Mouse (Mus musculus): ENCODE measurements around the gene Npb. TPM values are rescaled to one million over a fixed set of nuclear protein-coding genes. Genes with fewer than 3 reads are reported as not detected.
"Not testable (repeated sequence)": the region's sequence is repeated elsewhere in the genome, so short reads cannot be mapped to it uniquely, and the experiment has no call there.

Npb gene
- 2.7 and 3.6 TPM in 2 replicates for polyA plus RNA-seq (2015; fragmentation: Nextera tagmentation; extraction: Ambion mirVana)

DNA sequence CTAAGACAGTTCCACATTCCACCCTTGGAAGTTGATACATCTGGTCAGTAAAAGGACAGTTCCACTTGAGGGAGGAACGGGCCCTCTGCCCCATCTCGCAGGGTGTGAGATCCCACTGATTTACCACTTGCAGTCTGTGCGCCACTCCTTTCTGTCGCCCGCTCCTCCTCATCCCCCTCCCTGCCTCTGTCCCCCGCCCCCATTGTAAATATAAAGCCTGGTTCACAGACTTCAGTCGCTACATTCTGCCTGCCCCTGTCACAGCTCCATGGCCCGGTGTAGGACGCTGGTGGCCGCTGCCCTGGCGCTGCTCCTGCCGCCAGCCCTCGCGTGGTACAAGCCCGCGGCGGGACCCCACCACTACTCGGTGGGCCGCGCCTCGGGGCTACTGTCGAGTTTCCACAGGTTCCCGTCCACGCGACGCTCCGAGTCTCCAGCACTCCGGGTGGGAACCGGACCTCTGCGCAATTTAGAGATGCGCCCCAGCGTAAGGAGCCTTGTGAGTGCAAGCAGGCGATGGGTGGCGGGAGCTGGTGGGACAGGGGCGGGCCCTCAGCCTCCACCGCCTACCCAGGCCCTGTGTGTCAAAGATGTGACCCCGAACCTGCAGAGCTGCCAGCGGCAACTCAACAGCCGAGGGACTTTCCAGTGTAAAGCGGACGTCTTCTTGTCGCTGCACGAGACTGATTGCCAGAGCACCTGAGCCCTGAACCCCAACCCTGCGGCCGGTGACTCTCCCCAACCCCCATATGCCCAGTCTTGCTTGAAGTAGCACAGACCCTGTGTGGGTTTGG lies at the start of gene Npb:
Npb (plus strand) TSS at position 237 of the 794 bp plus-strand sequence.
- WGBS = 5% methylated on average over 45 of the region's 45 CpGs
- Histone ChIP-seq H3K36me3 (peaks cover 33% of the 10 kb centered on the region), H3K4me2 (replicated peaks) (peak within 1 kb of the TSS; percentile 79), H3K27ac (0 out of 2 replicates have a peak within 1 kb of the TSS, but pooled peaks have one; percentile 22), H3K9me3 (no peaks in the 10 kb centered on the region), H3K4me1 (replicated peaks) (peaks cover 21% of the 10 kb centered on the region), H3K27me3 (replicated peaks) (no peaks in the 10 kb centered on the region), H3K4me3 (replicated peaks) (peak within 1 kb of the TSS; percentile 34), H3K9ac (peak within 1 kb of the TSS; percentile 54)
- ATAC-seq = peak; percentile 42

DNA sequence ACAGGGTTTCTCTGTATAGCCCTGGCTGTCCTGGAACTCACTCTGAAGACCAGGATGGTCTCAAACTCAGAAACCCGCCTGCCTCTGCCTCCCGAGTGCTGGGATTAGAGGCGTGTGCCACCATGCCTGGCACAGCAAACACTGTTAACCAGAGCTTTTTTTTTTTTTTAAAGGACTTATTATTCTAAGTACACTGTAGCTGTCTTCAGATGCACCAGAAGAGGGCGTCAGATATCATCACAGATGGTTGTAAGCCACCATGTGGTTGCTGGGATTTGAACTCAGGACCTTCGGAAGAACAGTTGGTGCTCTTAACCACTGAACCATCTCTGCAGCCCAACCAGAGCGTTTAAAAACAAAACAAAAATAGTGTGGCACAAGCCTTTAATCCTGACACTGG lies 49.4 kb upstream of the Npb start:
- ATAC-seq; H3K27ac ChIP-seq; H3K4me1 ChIP-seq (replicated peaks); H3K9ac ChIP-seq; H3K4me2 ChIP-seq (replicated peaks); H3K4me3 ChIP-seq (replicated peaks); H3K27me3 ChIP-seq (replicated peaks); H3K9me3 ChIP-seq: not testable (repeated sequence)
- H3K36me3 ChIP-seq = peaks cover 39% of the 10 kb centered on the region
- WGBS = 90% methylated on average over 6 of the region's 6 CpGs

- 91% methylated on average over 13 of the region's 13 CpGs for WGBS
- no peaks in the 10 kb centered on the region for H3K4me1 ChIP-seq (replicated peaks)
- H3K4me2 ChIP-seq (replicated peaks) = no peak overlapping the region
- no peaks in the 10 kb centered on the region for H3K27me3 ChIP-seq (replicated peaks)
- H3K9ac ChIP-seq = no peak overlapping the region
- H3K27ac ChIP-seq = no peak overlapping the region
- peaks cover 60% of the 10 kb centered on the region for H3K36me3 ChIP-seq
- no peaks in the 10 kb centered on the region for H3K9me3 ChIP-seq
- H3K4me3 ChIP-seq (replicated peaks) = no peak overlapping the region
- ATAC-seq = no peak
These were observed 47.1 kb upstream of the Npb start for GRCm38 (mm10) chr11:120560952-120561728.

DNA sequence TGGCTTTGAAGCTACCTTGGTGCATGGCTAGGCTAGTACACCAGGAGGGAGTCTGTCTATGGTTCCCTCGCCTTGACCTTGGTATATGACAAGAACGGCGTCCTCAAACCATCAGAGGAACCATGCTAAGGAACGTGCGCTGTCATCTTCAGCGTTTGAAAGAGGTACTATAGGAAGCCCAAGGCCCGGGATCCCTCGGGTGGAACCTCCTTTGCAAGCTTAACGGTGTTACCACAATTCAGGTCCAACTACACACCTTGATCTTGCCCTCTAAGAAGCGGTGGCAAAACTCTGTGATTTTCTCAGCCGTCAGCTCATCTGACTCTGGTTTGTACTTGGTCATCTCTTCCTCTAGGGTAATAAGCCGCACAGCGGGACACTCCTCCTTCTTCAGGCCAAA lies 45.3 kb upstream of the Npb start:
- Histone ChIP-seq H3K4me3 (replicated peaks) (no peak overlapping the region), H3K4me1 (replicated peaks) (no peaks in the 10 kb centered on the region), H3K4me2 (replicated peaks) (no peak overlapping the region), H3K27ac (no peak overlapping the region), H3K9me3 (no peaks in the 10 kb centered on the region), H3K27me3 (replicated peaks) (no peaks in the 10 kb centered on the region), H3K9ac (no peak overlapping the region), H3K36me3 (peaks cover 77% of the 10 kb centered on the region)
- WGBS = 94% methylated on average over 13 of the region's 13 CpGs
- no peak for ATAC-seq

DNA sequence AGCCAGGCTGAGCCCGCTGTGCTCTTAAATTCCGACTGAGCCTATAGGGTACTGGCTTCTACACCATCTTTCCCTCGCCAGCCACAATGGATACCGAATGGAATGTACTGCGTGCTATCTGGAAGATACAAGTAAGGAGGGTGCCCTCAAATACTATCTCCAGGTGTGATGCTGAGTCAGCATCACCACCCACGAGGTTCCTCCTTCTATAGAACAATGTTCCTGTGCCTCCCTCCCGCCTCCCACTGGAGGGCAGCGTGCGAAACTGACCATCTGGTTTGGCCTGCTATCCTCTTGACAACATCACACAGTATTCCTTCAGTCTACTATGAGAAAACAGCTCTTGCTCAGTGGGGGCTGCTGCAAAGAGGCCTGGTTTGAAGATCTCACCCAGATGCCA lies 43.2 kb upstream of the Npb start:
- Histone ChIP-seq H3K4me2 (replicated peaks) (no peak overlapping the region), H3K4me1 (replicated peaks) (peaks cover 3% of the 10 kb centered on the region; the same call in 1 of the 2 replicates), H3K9me3 (no peaks in the 10 kb centered on the region), H3K4me3 (replicated peaks) (no peak overlapping the region), H3K9ac (no peak overlapping the region), H3K27ac (no peak overlapping the region), H3K27me3 (replicated peaks) (no peaks in the 10 kb centered on the region), H3K36me3 (peaks cover 88% of the 10 kb centered on the region)
- ATAC-seq = no peak
- 87% methylated on average over 9 of the region's 9 CpGs for WGBS

DNA sequence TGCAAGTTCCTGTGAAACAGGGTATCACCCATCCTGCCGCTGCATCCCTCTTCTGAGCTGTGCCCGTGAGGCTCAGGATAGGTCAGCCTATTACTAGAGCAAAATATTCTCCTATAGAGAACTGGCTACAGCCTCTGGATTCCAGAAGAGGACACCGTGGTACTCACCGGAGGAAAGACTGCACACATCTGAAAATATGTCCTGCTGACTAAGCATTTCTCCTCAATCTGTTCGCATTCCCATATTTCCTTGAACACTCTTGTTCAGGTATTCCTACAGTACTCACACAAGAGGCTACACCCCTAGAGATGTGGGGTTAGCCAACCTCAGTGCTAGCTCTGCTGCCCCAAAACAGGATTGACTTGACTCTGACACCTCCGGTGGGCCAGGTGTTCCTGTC lies 40.0 kb upstream of the Npb start:
- peaks cover 68% of the 10 kb centered on the region for H3K36me3 ChIP-seq
- WGBS = 94% methylated on average over 6 of the region's 6 CpGs
- no peak overlapping the region for H3K4me3 ChIP-seq (replicated peaks)
- H3K27ac ChIP-seq = no peak overlapping the region
- no peaks in the 10 kb centered on the region for H3K9me3 ChIP-seq
- peaks cover 16% of the 10 kb centered on the region for H3K4me1 ChIP-seq (replicated peaks)
- no peak overlapping the region for H3K4me2 ChIP-seq (replicated peaks)
- no peak overlapping the region for H3K9ac ChIP-seq
- H3K27me3 ChIP-seq (replicated peaks) = no peaks in the 10 kb centered on the region
- no peak for ATAC-seq

- Histone ChIP-seq H3K4me2 (replicated peaks) (peak overlapping the region; percentile 85), H3K9ac (peak overlapping the region; percentile 93), H3K4me1 (replicated peaks) (peaks cover 21% of the 10 kb centered on the region), H3K36me3 (peaks cover 42% of the 10 kb centered on the region), H3K4me3 (replicated peaks) (peak overlapping the region; percentile 96), H3K27ac (0 out of 2 replicates have a peak overlapping the region, but pooled peaks have one; percentile 34), H3K27me3 (replicated peaks) (no peaks in the 10 kb centered on the region), H3K9me3 (no peaks in the 10 kb centered on the region)
- ATAC-seq = no peak
- WGBS = 63% methylated on average over 3 of the region's 3 CpGs
These were observed 37.2 kb upstream of the Npb start for GRCm38 (mm10) chr11:120571122-120571521.

DNA sequence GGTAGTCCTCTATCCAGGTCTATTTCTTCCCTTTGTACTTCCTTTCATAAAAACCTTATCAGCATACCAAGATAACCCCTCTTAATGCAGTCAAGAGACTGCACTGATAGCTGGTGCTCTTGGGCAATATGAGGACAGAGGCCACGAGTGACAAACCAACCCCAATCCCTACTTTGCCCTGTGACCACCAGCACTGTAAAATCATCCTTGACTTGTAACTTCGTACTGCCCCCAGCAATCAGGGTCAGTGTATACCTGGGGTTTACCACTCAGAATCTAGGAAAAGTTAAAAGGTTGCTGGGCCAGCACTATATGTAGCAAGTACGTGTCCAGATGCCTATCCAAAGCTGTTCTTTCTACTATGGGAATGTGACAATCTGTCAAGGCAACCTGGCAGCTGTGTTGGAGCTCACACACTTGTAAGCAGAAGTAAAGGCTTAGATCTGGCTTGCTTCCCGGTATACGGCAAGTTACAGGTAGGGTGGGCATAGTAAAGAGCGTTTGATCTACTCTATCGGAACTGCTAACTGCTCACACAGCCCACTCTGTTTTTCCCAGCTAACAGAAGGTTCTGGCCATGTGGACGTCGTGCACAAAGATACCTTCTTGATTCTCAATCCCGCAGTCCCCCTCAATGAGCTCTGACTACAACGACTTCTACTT lies 36.4 kb upstream of the Npb start:
- Histone ChIP-seq H3K4me3 (replicated peaks) (peak overlapping the region; percentile 96), H3K9me3 (no peaks in the 10 kb centered on the region), H3K4me2 (replicated peaks) (peak overlapping the region; percentile 85), H3K4me1 (replicated peaks) (peaks cover 25% of the 10 kb centered on the region), H3K36me3 (peaks cover 35% of the 10 kb centered on the region), H3K9ac (peak overlapping the region; percentile 93), H3K27ac (peak overlapping the region; percentile 85), H3K27me3 (replicated peaks) (no peaks in the 10 kb centered on the region)
- WGBS = 6% methylated on average over 11 of the region's 11 CpGs
- ATAC-seq = no peak

- Histone ChIP-seq H3K4me3 (replicated peaks) (peak overlapping the region; percentile 96), H3K4me1 (replicated peaks) (peaks cover 30% of the 10 kb centered on the region), H3K36me3 (peaks cover 30% of the 10 kb centered on the region), H3K27me3 (replicated peaks) (no peaks in the 10 kb centered on the region), H3K4me2 (replicated peaks) (peak overlapping the region; percentile 85), H3K9ac (peak overlapping the region; percentile 93), H3K9me3 (no peaks in the 10 kb centered on the region), H3K27ac (peak overlapping the region; percentile 85)
- WGBS = 0% methylated on average over 15 of the region's 24 CpGs
- ATAC-seq = peak; percentile 22
These were observed 35.9 kb upstream of the Npb start for GRCm38 (mm10) chr11:120572417-120572751.

GRCm38 (mm10) chr11:120572752-120573584 lies 35.3 kb upstream of the Npb start, which contains the start of gene P4hb:
P4hb (minus strand) TSS chr11:120573253.
- ATAC-seq = peak; percentile 96
- H3K27me3 ChIP-seq (replicated peaks) = no peaks in the 10 kb centered on the region
- H3K4me2 ChIP-seq (replicated peaks) = peak within 1 kb of the TSS; percentile 85
- peak within 1 kb of the TSS; percentile 96 for H3K4me3 ChIP-seq (replicated peaks)
- WGBS = under 1% methylated on average over 92 of the region's 94 CpGs
- H3K27ac ChIP-seq = peak within 1 kb of the TSS; percentile 90
- H3K9me3 ChIP-seq = no peaks in the 10 kb centered on the region
- H3K9ac ChIP-seq = peak within 1 kb of the TSS; percentile 93
- peaks cover 28% of the 10 kb centered on the region for H3K36me3 ChIP-seq
- H3K4me1 ChIP-seq (replicated peaks) = peaks cover 35% of the 10 kb centered on the region

GRCm38 (mm10) chr11:120573585-120574277 lies 34.5 kb upstream of the Npb start:
- H3K4me2 ChIP-seq (replicated peaks) = peak overlapping the region; percentile 68
- H3K36me3 ChIP-seq = peaks cover 28% of the 10 kb centered on the region
- peak overlapping the region; percentile 96 for H3K4me3 ChIP-seq (replicated peaks)
- H3K27ac ChIP-seq = peak overlapping the region; percentile 90
- H3K4me1 ChIP-seq (replicated peaks) = peaks cover 42% of the 10 kb centered on the region
- no peaks in the 10 kb centered on the region for H3K9me3 ChIP-seq
- H3K9ac ChIP-seq = peak overlapping the region; percentile 78
- 0% methylated on average over 23 of the region's 23 CpGs for WGBS
- ATAC-seq = no peak
- H3K27me3 ChIP-seq (replicated peaks) = no peaks in the 10 kb centered on the region

Data from intestine, embryonic 15.5 days (tissue).